Mouse (Mus musculus) thymus, postnatal 10 days (tissue): ENCODE results near the gene Fam160a1.
A peak's percentile ranks its signal among the peaks of the same experiment; 100 is the strongest.

Source experiments
- DNase-seq, 2 experiments: peaks; one replicate each; pipeline ENCODE4 v3.0.0; 2021; ENCODE audit warnings: low spot score in 2 of 2

The Fam160a1 gene

GRCm38 (mm10) chr3:85748863-85749262 lies 68.2 kb downstream of the Fam160a1 start:
- DNase-seq = no peak

GRCm38 (mm10) chr3:85746116-85746515 lies 71.0 kb downstream of the Fam160a1 start:
- DNase-seq = no peak

- no peak for DNase-seq
These were observed 75.3 kb downstream of the Fam160a1 start for GRCm38 (mm10) chr3:85741767-85742166.

GRCm38 (mm10) chr3:85738591-85738990 lies 78.5 kb downstream of the Fam160a1 start:
- DNase-seq = no peak

- no peak for DNase-seq
These were observed 83.0 kb downstream of the Fam160a1 start for GRCm38 (mm10) chr3:85733939-85734729.

- DNase-seq = no peak
These were observed 89.9 kb downstream of the Fam160a1 start for GRCm38 (mm10) chr3:85727171-85727570.

- no peak for DNase-seq
These were observed 91.1 kb downstream of the Fam160a1 start for GRCm38 (mm10) chr3:85725971-85726370.

- no peak for DNase-seq
These were observed 92.0 kb downstream of the Fam160a1 start for GRCm38 (mm10) chr3:85725110-85725509.

- no peak for DNase-seq
These were observed 94.5 kb downstream of the Fam160a1 start for GRCm38 (mm10) chr3:85722581-85722980.

- no peak for DNase-seq
These were observed 101.3 kb downstream of the Fam160a1 start for GRCm38 (mm10) chr3:85715764-85716297.

GRCm38 (mm10) chr3:85713936-85714709 lies 103.0 kb downstream of the Fam160a1 start:
- no peak for DNase-seq

GRCm38 (mm10) chr3:85710695-85711094 lies 106.4 kb downstream of the Fam160a1 start:
- DNase-seq = no peak

GRCm38 (mm10) chr3:85707421-85707820 lies 109.7 kb downstream of the Fam160a1 start:
- peak in 1 of 2 experiments; percentile 12 for DNase-seq

GRCm38 (mm10) chr3:85703141-85703882 lies 113.8 kb downstream of the Fam160a1 start:
- no peak for DNase-seq

- DNase-seq = no peak
These were observed 118.6 kb downstream of the Fam160a1 start for GRCm38 (mm10) chr3:85698496-85698895.

- no peak for DNase-seq
These were observed 122.0 kb downstream of the Fam160a1 start for GRCm38 (mm10) chr3:85695056-85695455.

GRCm38 (mm10) chr3:85693013-85693412 lies 124.1 kb downstream of the Fam160a1 start:
- DNase-seq = no peak

GRCm38 (mm10) chr3:85691134-85691533 lies 126.0 kb downstream of the Fam160a1 start:
- DNase-seq = no peak

GRCm38 (mm10) chr3:85688341-85688740 lies 128.8 kb downstream of the Fam160a1 start:
- no peak for DNase-seq

GRCm38 (mm10) chr3:85685271-85685670 lies 131.8 kb downstream of the Fam160a1 start:
- DNase-seq = no peak

- no peak for DNase-seq
These were observed 133.5 kb downstream of the Fam160a1 start for GRCm38 (mm10) chr3:85683618-85684017.

GRCm38 (mm10) chr3:85681136-85681535 lies 136.0 kb downstream of the Fam160a1 start:
- DNase-seq = no peak
